Mouse (Mus musculus): Measurements from ENCODE around the gene Dysf. TPM values are rescaled to one million over a fixed set of nuclear protein-coding genes. Genes with fewer than 3 reads are reported as not detected.

The Dysf gene
- polyA plus RNA-seq, 1 experiment = 5.9 TPM

DNA sequence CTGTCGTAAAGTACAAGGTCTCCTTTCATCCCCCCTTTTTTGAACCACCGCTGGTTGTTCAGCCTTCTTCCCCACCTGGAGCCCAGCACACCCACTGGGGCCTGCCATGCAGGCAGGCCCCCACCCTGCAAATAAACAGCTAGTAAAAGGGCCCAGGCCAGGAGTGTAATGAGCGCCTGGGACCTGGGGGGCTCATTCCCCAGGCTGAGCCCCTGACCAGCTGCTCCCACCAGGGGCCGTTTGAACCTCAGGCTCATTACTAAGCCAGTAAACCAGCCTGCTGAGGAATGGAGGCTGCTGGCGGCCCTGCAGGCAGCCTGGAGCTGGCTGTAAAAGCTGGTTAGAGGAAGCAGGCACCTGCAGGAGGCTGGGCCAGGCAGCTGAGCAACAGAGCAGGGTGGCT, 189.4 kb downstream of the Dysf start:
- no peak for DNase-seq

DNA sequence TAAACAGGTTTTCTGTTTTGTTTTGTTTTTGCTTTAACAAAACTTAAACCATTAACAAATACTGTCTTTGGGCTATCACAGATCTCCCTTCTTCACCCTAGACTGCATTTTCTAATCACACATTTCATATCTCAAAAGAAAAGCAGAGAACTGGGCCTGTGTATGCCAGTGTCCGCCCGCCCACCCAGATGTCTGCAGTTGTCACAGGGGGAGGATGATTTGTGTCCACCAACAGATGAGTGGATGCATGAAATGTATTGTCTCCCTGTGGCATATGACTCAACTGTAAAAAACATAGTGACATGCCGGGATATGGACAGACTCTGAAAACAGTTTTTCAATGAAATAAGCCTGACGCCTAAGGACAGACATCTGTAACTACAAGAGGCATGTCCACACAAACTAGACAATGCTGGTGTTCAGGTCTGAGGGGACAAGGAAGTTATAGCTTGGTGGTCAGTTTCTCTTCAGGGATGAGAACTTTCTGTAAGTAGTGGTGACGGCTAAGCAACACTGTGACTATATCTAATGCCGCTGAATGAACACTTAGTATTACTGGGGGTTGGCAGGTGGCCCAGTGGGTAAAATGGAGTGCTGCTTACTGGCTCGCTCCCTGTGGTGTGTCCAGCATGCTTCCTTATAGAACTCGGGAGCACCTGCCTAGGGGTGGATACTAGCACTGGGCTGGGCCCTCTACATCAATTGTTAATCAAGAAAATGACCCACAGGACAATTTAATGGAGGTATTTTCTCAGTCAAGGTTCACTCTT, 193.5 kb downstream of the Dysf start:
- no peaks in the 10 kb centered on the region for H3K27me3 ChIP-seq (ENCODE audit: control insufficient read depth, insufficient read depth, low read length)
- no peak overlapping the region for H3K4me3 ChIP-seq (replicated peaks; ENCODE audit: insufficient read depth, low read depth, low read length)
- no peaks in the 10 kb centered on the region for H3K4me1 ChIP-seq (ENCODE audit: control insufficient read depth, insufficient read depth, low read length)
- no peak overlapping the region for H3K27ac ChIP-seq (ENCODE audit: insufficient read depth, low read length)
- DNase-seq = no peak
- TF ChIP-seq POLR2A (IDR thresholded peaks at IDR 0.05; ENCODE audit: borderline replicate concordance, insufficient read depth, low read length) (no peak), CTCF (IDR thresholded peaks at IDR 0.05; ENCODE audit: borderline replicate concordance, insufficient read depth, low read depth, low read length) (no peak)
- 59% methylated on average over 8 of the region's 8 CpGs for WGBS

More for the DNA sequence above, 189.4 kb downstream of the Dysf start:
- Histone ChIP-seq H3K27me3 (ENCODE audit: control insufficient read depth, insufficient read depth, low read length) (no peaks in the 10 kb centered on the region), H3K4me1 (ENCODE audit: control insufficient read depth, insufficient read depth, low read length) (no peaks in the 10 kb centered on the region), H3K4me3 (replicated peaks; ENCODE audit: insufficient read depth, low read depth, low read length) (no peak overlapping the region), H3K27ac (ENCODE audit: insufficient read depth, low read length) (no peak overlapping the region)
- no peak for TF ChIP-seq CTCF (IDR thresholded peaks at IDR 0.05; ENCODE audit: borderline replicate concordance, insufficient read depth, low read depth, low read length)
- TF ChIP-seq POLR2A (IDR thresholded peaks at IDR 0.05; ENCODE audit: borderline replicate concordance, insufficient read depth, low read length) = no peak
- WGBS = 69% methylated on average over 5 of the region's 5 CpGs

DNA sequence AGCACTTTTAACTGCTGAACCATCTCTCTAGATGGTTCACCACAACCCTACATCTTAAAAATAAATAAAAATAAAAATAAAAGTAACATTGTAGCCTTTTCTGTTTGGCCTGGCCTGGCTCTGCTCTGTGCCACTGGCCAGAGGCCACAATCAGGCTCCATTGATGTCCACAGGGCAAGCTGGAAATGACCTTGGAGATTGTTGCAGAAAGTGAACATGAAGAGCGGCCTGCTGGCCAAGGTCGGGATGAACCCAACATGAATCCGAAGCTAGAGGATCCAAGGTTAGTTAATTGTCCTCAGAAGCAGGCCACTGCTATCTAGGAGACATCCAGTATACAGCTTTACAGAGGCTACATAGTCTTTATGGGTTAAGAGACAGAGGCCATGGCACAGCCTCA, 197.2 kb downstream of the Dysf start:
- H3K4me3 ChIP-seq (replicated peaks; ENCODE audit: insufficient read depth, low read depth, low read length) = no peak overlapping the region
- H3K4me1 ChIP-seq (ENCODE audit: control insufficient read depth, insufficient read depth, low read length) = peaks cover 9% of the 10 kb centered on the region
- H3K27ac ChIP-seq (ENCODE audit: insufficient read depth, low read length) = no peak overlapping the region
- DNase-seq = no peak
- WGBS = 88% methylated on average over 3 of the region's 3 CpGs
- TF ChIP-seq CTCF (IDR thresholded peaks at IDR 0.05; ENCODE audit: borderline replicate concordance, insufficient read depth, low read depth, low read length) (no peak), POLR2A (IDR thresholded peaks at IDR 0.05; ENCODE audit: borderline replicate concordance, insufficient read depth, low read length) (no peak)
- H3K27me3 ChIP-seq (ENCODE audit: control insufficient read depth, insufficient read depth, low read length) = no peaks in the 10 kb centered on the region

DNA sequence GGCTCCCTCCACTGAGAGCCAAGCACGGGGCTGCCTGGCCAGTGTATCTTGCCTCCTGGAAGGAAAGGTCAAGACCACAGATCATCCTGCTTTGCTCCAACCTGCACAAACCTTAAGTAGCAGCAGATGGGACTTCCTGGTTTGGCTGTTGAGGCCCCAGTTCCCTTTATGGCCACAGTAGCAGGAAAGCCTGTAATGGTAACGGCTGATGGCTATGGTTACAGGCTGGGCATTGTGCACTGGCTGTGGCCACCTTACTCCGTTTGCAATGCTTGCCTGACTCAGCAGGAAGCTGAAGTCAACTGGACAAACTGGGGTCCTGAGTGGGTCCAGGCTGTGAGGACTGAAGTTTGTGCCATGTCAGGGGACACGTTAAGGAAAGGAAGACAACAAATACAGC, 200.2 kb downstream of the Dysf start:
- TF ChIP-seq CTCF (IDR thresholded peaks at IDR 0.05; ENCODE audit: borderline replicate concordance, insufficient read depth, low read depth, low read length) = no peak
- TF ChIP-seq POLR2A (IDR thresholded peaks at IDR 0.05; ENCODE audit: borderline replicate concordance, insufficient read depth, low read length) = no peak
- peaks cover 16% of the 10 kb centered on the region for H3K4me1 ChIP-seq (ENCODE audit: control insufficient read depth, insufficient read depth, low read length)
- no peaks in the 10 kb centered on the region for H3K27me3 ChIP-seq (ENCODE audit: control insufficient read depth, insufficient read depth, low read length)
- no peak for DNase-seq
- H3K4me3 ChIP-seq (replicated peaks; ENCODE audit: insufficient read depth, low read depth, low read length) = no peak overlapping the region
- no peak overlapping the region for H3K27ac ChIP-seq (ENCODE audit: insufficient read depth, low read length)
- WGBS = 90% methylated on average over 4 of the region's 4 CpGs

DNA sequence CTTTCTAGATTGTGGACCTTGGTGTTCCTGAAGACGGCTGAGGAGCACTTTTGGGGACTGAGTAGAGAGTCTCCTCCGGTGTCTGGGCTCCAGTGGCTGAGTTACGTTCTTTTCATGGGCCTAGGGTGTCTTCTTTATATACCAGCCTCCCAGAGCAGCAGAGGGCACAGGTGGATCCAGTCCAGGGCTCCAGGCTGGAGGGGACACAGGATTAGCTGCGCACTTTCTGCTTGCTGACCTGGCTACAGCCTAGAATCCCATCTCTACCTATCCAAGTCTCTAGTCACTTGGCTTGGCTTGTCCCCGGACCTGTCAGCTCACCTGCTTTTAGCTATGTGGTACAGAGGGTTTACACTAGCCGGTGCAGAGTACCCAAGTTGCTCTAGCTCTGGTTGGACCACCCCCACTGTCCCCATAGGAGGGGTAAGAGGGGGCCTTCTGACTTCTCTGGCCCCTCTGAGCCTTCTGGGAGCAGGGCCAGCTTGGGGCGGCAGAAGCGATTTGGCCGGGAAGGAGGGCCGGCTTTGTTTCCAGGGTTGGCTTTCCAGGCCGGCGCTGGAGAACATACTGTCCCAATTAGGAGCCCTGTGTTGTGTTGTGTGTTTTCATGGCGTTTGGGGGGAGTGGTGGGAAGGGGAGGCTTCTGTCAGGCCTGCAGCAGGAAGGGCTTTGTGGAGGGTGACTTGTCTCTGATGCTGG, 201.5 kb downstream of the Dysf start:
- DNase-seq = peak in 1 of 2 experiments; percentile 23
- TF ChIP-seq POLR2A (IDR thresholded peaks at IDR 0.05; ENCODE audit: borderline replicate concordance, insufficient read depth, low read length) = no peak
- TF ChIP-seq CTCF (IDR thresholded peaks at IDR 0.05; ENCODE audit: borderline replicate concordance, insufficient read depth, low read depth, low read length) = no peak
- Histone ChIP-seq H3K27ac (ENCODE audit: insufficient read depth, low read length) (no peak overlapping the region), H3K4me3 (replicated peaks; ENCODE audit: insufficient read depth, low read depth, low read length) (no peak overlapping the region), H3K4me1 (ENCODE audit: control insufficient read depth, insufficient read depth, low read length) (peaks cover 16% of the 10 kb centered on the region), H3K27me3 (ENCODE audit: control insufficient read depth, insufficient read depth, low read length) (no peaks in the 10 kb centered on the region)
- 46% methylated on average over 13 of the region's 13 CpGs for WGBS

DNA sequence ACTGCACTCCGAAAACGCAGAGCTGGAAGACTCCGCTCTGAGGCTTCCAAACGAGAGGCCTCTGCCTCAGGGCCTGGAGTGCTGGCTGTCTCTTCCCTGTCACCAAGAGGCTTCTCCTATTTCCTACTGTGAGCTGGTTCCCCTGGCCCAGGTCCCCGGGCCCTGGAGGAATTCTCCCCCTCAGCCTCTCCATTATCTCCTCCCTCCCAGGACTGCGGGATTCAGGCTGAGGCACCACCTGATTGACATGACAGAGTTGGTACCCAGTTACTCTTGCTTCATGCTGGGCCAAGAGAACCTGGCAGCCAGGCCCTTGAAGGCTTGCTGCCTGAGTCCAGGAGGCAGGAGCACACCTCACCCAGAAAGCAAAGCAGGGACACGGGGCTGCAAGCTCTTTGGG, 203.1 kb downstream of the Dysf start:
- DNase-seq = no peak
- H3K4me3 ChIP-seq (replicated peaks; ENCODE audit: insufficient read depth, low read depth, low read length) = no peak overlapping the region
- peaks cover 16% of the 10 kb centered on the region for H3K4me1 ChIP-seq (ENCODE audit: control insufficient read depth, insufficient read depth, low read length)
- TF ChIP-seq CTCF (IDR thresholded peaks at IDR 0.05; ENCODE audit: borderline replicate concordance, insufficient read depth, low read depth, low read length) (no peak), POLR2A (IDR thresholded peaks at IDR 0.05; ENCODE audit: borderline replicate concordance, insufficient read depth, low read length) (no peak)
- 70% methylated on average over 7 of the region's 7 CpGs for WGBS
- H3K27ac ChIP-seq (ENCODE audit: insufficient read depth, low read length) = no peak overlapping the region
- no peaks in the 10 kb centered on the region for H3K27me3 ChIP-seq (ENCODE audit: control insufficient read depth, insufficient read depth, low read length)

DNA sequence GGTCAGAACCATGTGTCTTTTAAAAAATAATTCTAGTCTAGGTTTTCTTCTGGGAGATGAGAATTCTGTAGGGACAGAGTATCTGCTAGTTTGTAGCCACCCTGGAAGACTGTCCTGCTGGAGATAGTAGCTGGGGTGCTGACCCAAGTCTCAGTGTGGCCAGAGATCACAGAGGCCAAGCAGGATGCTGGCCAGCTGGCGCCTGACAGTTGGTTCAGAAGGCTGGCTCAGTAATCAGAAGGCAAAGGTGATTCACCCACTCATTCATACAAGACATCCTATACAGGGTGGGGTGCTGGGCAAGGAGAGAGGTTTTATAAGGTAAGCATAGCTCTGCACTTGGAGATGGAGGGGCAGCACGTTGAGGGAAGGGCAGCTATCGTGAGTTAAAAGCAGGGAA, 204.7 kb downstream of the Dysf start:
- Histone ChIP-seq H3K27ac (ENCODE audit: insufficient read depth, low read length) (no peak overlapping the region), H3K27me3 (ENCODE audit: control insufficient read depth, insufficient read depth, low read length) (no peaks in the 10 kb centered on the region), H3K4me3 (replicated peaks; ENCODE audit: insufficient read depth, low read depth, low read length) (no peak overlapping the region), H3K4me1 (ENCODE audit: control insufficient read depth, insufficient read depth, low read length) (peaks cover 19% of the 10 kb centered on the region)
- no peak for TF ChIP-seq POLR2A (IDR thresholded peaks at IDR 0.05; ENCODE audit: borderline replicate concordance, insufficient read depth, low read length)
- no peak for TF ChIP-seq CTCF (IDR thresholded peaks at IDR 0.05; ENCODE audit: borderline replicate concordance, insufficient read depth, low read depth, low read length)
- 81% methylated on average over 3 of the region's 3 CpGs for WGBS
- DNase-seq = peak in 1 of 2 experiments; percentile 27
